Mouse (Mus musculus): ENCODE measurements around the gene Inf2. TPM values are rescaled to one million over a fixed set of nuclear protein-coding genes. Genes with fewer than 3 reads are reported as not detected.

Inf2 gene
- polyA plus RNA-seq, 1 experiment from 2014 or later = 1.9 TPM

DNA sequence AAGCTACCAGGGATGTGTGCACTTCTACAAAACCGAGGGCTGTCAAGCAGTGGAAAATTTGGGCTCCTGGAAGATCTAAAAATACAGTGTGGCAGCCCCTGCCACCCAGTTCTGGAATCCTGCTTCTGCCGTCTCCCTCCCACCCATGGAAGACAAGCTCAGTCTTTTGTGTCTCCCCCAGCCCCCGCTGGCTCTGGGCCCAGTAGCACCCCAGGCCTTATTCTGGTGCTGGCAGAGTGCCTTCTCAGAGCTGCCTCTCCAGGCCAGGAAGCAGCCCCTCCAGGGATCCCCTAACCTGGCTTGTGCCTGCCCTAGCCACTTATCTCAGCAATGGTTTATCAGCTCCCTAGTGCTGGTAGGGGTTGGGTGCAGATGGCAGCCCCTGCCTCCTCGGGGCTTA is 6.4 kb downstream of the Inf2 start:
- Histone ChIP-seq H3K27me3 (ENCODE audit: insufficient read depth, low read length) (no peaks in the 10 kb centered on the region), H3K9me3 (ENCODE audit: low read length) (no peaks in the 10 kb centered on the region), H3K36me3 (replicated peaks; ENCODE audit: insufficient read depth, low read length) (0 out of 2 replicates have a peak, but pooled peaks cover 3% of the 10 kb centered on the region), H3K4me2 (ENCODE audit: low read depth, low read length) (no peak overlapping the region), H3K4me1 (ENCODE audit: insufficient read depth) (peaks cover 43% of the 10 kb centered on the region), H3K4me3 (ENCODE audit: low read depth, low read length) (no peak overlapping the region), H3K27ac (ENCODE audit: low read depth) (peak overlapping the region; percentile 60), H3K9ac (replicated peaks) (no peak overlapping the region)
- WGBS (ENCODE audit: insufficient replicate concordance) = 39% methylated on average over 4 of the region's 4 CpGs
- no peak for DNase-seq
- no peak for ATAC-seq
- TF ChIP-seq EP300 (IDR thresholded peaks at IDR 0.05; ENCODE audit: low read depth) (no peak), CTCF (IDR thresholded peaks at IDR 0.05; ENCODE audit: low read depth) (no peak)

DNA sequence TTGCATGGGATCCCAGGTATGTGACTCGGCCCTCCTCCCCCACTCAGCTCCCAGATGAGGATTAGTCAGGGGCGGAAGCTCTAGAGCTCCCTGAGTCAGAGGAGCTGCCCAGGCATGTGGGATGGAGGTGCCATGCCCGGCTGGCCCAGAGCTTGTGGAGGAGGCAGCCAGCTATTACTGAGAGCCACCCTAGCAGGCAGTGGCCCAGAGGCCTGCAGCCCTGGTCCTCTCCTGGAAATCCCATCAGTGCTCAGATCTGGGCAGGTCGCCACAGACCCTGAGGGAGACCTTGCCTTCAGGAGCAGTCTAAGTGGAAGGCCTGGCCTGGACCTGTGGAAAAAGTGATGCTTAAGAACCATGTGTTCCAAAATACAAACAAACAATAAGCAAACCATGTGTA is 7.0 kb downstream of the Inf2 start:
- H3K4me2 ChIP-seq (ENCODE audit: low read depth, low read length) = no peak overlapping the region
- H3K9ac ChIP-seq (replicated peaks) = no peak overlapping the region
- 0 out of 2 replicates have a peak, but pooled peaks cover 3% of the 10 kb centered on the region for H3K36me3 ChIP-seq (replicated peaks; ENCODE audit: insufficient read depth, low read length)
- TF ChIP-seq CTCF (IDR thresholded peaks at IDR 0.05; ENCODE audit: low read depth) (no peak), EP300 (IDR thresholded peaks at IDR 0.05; ENCODE audit: low read depth) (no peak)
- H3K27me3 ChIP-seq (ENCODE audit: insufficient read depth, low read length) = no peaks in the 10 kb centered on the region
- H3K4me3 ChIP-seq (ENCODE audit: low read depth, low read length) = no peak overlapping the region
- H3K4me1 ChIP-seq (ENCODE audit: insufficient read depth) = peaks cover 37% of the 10 kb centered on the region
- ATAC-seq (no peak), DNase-seq (no peak)
- 67% methylated on average over 4 of the region's 4 CpGs for WGBS (ENCODE audit: insufficient replicate concordance)
- no peaks in the 10 kb centered on the region for H3K9me3 ChIP-seq (ENCODE audit: low read length)
- no peak overlapping the region for H3K27ac ChIP-seq (ENCODE audit: low read depth)

DNA sequence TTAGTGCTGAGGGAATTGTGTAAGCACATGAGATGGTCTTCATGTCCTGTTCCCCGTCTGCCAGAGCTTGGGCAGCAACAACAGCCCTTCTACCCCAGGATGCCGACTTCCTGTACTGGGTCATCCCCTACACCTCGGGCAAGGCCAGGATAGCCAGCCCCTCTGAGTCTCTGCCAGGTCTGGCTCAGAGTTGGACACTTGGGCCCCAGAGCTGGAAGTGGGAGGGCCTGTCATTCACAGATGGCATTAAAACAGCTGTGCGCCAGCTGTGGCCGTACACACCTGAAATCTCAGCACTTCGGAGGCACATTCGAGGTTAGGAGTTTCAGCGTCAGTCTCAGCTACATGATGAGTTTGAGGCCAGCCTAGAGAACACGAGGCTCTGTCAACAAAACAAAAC is 7.9 kb downstream of the Inf2 start:
- Histone ChIP-seq H3K9me3 (ENCODE audit: low read length) (no peaks in the 10 kb centered on the region), H3K4me2 (ENCODE audit: low read depth, low read length) (no peak overlapping the region), H3K4me3 (ENCODE audit: low read depth, low read length) (no peak overlapping the region), H3K9ac (replicated peaks) (no peak overlapping the region), H3K27ac (ENCODE audit: low read depth) (no peak overlapping the region), H3K27me3 (ENCODE audit: insufficient read depth, low read length) (no peaks in the 10 kb centered on the region), H3K4me1 (ENCODE audit: insufficient read depth) (peaks cover 33% of the 10 kb centered on the region), H3K36me3 (replicated peaks; ENCODE audit: insufficient read depth, low read length) (0 out of 2 replicates have a peak, but pooled peaks cover 5% of the 10 kb centered on the region)
- 54% methylated on average over 9 of the region's 9 CpGs for WGBS (ENCODE audit: insufficient replicate concordance)
- ATAC-seq (no peak), DNase-seq (no peak)
- TF ChIP-seq CTCF (IDR thresholded peaks at IDR 0.05; ENCODE audit: low read depth) (no peak), EP300 (IDR thresholded peaks at IDR 0.05; ENCODE audit: low read depth) (no peak)

DNA sequence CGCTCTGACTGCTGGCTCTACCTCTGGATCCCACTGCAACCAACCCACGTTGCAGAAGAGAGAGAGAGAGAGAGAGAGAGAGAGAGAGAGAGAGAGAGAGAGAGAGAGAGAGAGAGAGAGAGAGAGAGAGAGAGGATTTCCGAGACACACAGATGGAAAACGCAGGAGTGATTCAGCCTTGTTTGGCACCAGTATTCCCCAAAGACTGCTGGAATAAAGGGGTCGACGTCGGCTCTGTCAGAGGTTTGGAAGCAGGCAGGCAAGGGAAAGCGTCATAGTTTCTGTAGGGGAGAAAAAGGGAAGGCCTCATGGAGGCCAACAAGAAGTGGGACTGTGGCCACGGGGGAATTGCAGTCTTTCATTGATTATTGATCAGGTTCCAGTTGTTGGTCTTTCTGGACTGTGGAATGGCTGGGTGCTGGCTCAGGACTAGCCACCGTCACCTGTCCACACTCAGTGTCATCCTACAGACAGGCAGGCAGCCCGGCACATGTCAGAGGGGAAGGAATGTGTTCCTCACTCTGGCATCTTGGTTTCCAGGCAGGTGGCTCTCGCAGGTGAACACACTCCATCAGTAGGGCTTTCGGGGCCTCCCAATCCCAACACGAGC is 8.4 kb downstream of the Inf2 start:
- Histone ChIP-seq H3K36me3 (replicated peaks; ENCODE audit: insufficient read depth, low read length) (0 out of 2 replicates have a peak, but pooled peaks cover 5% of the 10 kb centered on the region), H3K27ac (ENCODE audit: low read depth) (no peak overlapping the region), H3K4me1 (ENCODE audit: insufficient read depth) (peaks cover 33% of the 10 kb centered on the region), H3K4me3 (ENCODE audit: low read depth, low read length) (no peak overlapping the region), H3K9ac (replicated peaks) (no peak overlapping the region), H3K4me2 (ENCODE audit: low read depth, low read length) (no peak overlapping the region), H3K9me3 (ENCODE audit: low read length) (no peaks in the 10 kb centered on the region), H3K27me3 (ENCODE audit: insufficient read depth, low read length) (no peaks in the 10 kb centered on the region)
- TF ChIP-seq EP300 (IDR thresholded peaks at IDR 0.05; ENCODE audit: low read depth) = no peak
- TF ChIP-seq CTCF (IDR thresholded peaks at IDR 0.05; ENCODE audit: low read depth) = no peak
- 72% methylated on average over 14 of the region's 14 CpGs for WGBS (ENCODE audit: insufficient replicate concordance)
- no peak for DNase-seq
- no peak for ATAC-seq

DNA sequence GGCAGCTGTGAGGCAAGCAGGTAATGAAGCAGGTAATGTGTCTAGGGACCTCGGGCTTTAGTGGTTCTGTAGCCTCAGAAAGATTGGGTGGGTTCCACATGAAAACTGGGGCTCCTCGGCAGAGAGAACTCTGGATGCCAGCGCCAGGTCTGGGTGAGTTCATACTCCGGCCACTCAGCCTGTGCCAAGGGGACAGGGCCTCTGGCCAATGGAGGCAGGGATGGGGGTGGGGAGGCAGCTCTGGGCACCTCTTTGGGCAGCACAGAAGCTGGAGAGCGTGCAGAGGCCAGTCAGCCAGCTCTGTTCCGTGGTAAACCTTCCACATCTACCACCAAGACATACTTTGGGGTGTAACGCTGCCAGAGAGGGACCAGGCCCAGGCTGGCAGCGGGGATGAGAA is 9.0 kb downstream of the Inf2 start:
- Histone ChIP-seq H3K36me3 (replicated peaks; ENCODE audit: insufficient read depth, low read length) (peaks cover 5% of the 10 kb centered on the region; the same call in 1 of the 2 replicates), H3K27ac (ENCODE audit: low read depth) (no peak overlapping the region), H3K27me3 (ENCODE audit: insufficient read depth, low read length) (no peaks in the 10 kb centered on the region), H3K9ac (replicated peaks) (no peak overlapping the region), H3K9me3 (ENCODE audit: low read length) (no peaks in the 10 kb centered on the region), H3K4me1 (ENCODE audit: insufficient read depth) (peaks cover 31% of the 10 kb centered on the region), H3K4me3 (ENCODE audit: low read depth, low read length) (no peak overlapping the region), H3K4me2 (ENCODE audit: low read depth, low read length) (no peak overlapping the region)
- 86% methylated on average over 8 of the region's 8 CpGs for WGBS (ENCODE audit: insufficient replicate concordance)
- TF ChIP-seq EP300 (IDR thresholded peaks at IDR 0.05; ENCODE audit: low read depth) (no peak), CTCF (IDR thresholded peaks at IDR 0.05; ENCODE audit: low read depth) (no peak)
- DNase-seq = no peak
- ATAC-seq = no peak

DNA sequence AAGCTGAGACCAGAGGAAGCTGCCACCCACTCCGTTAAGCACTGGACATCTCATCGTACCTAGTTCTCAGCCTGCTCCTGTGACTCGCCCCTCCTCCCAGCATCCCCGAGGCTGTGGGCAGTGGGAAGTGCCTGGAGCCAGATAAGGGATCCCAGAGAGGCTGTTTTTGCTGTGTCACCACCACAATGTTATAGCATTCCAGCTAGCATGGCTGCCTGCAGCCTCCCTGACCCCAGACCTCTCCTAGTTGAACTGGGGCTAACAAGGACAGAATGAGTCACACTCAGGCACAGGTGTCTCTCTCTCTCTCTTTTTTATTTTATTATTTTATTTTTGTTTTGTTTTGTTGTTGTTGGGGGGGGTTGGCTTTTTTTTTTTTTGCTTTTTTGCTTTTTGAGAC is 10.6 kb downstream of the Inf2 start:
- no peaks in the 10 kb centered on the region for H3K9me3 ChIP-seq (ENCODE audit: low read length)
- 25% methylated on average over 4 of the region's 4 CpGs for WGBS (ENCODE audit: insufficient replicate concordance)
- no peak for TF ChIP-seq CTCF (IDR thresholded peaks at IDR 0.05; ENCODE audit: low read depth)
- TF ChIP-seq EP300 (IDR thresholded peaks at IDR 0.05; ENCODE audit: low read depth) = no peak
- H3K4me2 ChIP-seq (ENCODE audit: low read depth, low read length) = no peak overlapping the region
- H3K27ac ChIP-seq (ENCODE audit: low read depth) = no peak overlapping the region
- no peak overlapping the region for H3K9ac ChIP-seq (replicated peaks)
- H3K27me3 ChIP-seq (ENCODE audit: insufficient read depth, low read length) = no peaks in the 10 kb centered on the region
- ATAC-seq = peak; percentile 47
- peaks cover 7% of the 10 kb centered on the region; the same call in 1 of the 2 replicates for H3K36me3 ChIP-seq (replicated peaks; ENCODE audit: insufficient read depth, low read length)
- no peak overlapping the region for H3K4me3 ChIP-seq (ENCODE audit: low read depth, low read length)
- peaks cover 15% of the 10 kb centered on the region for H3K4me1 ChIP-seq (ENCODE audit: insufficient read depth)
- DNase-seq = no peak
